Comparison of ENCODE assay signal across 9 mouse cellular contexts in the genomic region with DNA sequence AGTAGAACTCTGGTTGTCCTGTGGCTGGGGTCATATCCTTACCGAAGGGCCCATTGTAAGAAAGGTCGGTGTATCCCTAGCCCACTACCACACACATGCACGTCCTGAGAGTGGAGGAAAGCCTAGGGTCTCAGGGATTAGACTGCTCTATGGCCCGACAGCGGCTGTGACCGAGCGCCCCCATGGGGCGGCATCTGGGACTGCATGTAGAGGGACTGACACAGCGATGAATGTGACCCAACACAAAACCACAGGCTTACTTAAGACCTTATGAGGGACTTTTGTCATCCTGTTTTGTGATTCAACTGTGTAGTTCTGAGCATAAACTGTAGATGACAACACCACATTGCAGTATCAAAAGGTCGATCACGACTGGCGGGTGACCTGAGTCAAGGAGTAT. TPM values are rescaled to one million over a fixed set of nuclear protein-coding genes. Genes with fewer than 3 reads are reported as not detected.
DNase-seq lines count a peak whose midpoint lies in the region; ATAC-seq lines count a peak whose summit lies in the region.
"Had no signal": no experiment of that assay in that cellular context is flagged by ENCODE, and none has a peak within 500 bp of the region (broad histone marks: within the 10 kb centered on the region; RNA-seq: fewer than 3 reads in every experiment).

No protein-coding gene starts in this region.

- peak; percentile 35; the same call in 1 of the 2 replicates for ATAC-seq in embryonic facial prominence, embryonic 15.5 days (ENCODE audit: insufficient number of reproducible peaks, low FRiP score, low TSS enrichment, low read depth)

- no peaks in the 10 kb centered on the region for H3K9me3 ChIP-seq in embryonic facial prominence, embryonic 15.5 days (replicated peaks)
- H3K9me3 ChIP-seq: limb, embryonic 15.5 days had no signal

- peak; percentile 71 for DNase-seq in ES-CJ7 (ENCODE audit: low read depth, low spot score)
- peak; percentile 68 to 72 for DNase-seq in adrenal gland, postnatal 4 days (ENCODE audit: low spot score in 2 of 2)
- DNase-seq in heart, postnatal 10 days: peak; percentile 82 to 87
- DNase-seq in layer of hippocampus, adult 18-20 months (ENCODE audit: low spot score in 2 of 2): peak; percentile 16 to 71
- DNase-seq in lung, postnatal 10 days: peak; percentile 84
- peak; percentile 80 for DNase-seq in right cerebral cortex, postnatal 14 days
- DNase-seq in yolk sac, embryonic 10.5 days (ENCODE audit: low spot score): peak; percentile 70

- H3K4me2 ChIP-seq in embryonic facial prominence, embryonic 15.5 days (replicated peaks): no peak overlapping the region
- H3K4me2 ChIP-seq: limb, embryonic 15.5 days had no signal

- H3K9ac ChIP-seq in embryonic facial prominence, embryonic 15.5 days: no peak overlapping the region
- H3K9ac ChIP-seq: limb, embryonic 15.5 days had no signal

- WGBS in embryonic facial prominence, embryonic 15.5 days: 8% methylated on average over 12 of the region's 12 CpGs

- no peak overlapping the region for H3K27ac ChIP-seq in embryonic facial prominence, embryonic 15.5 days (replicated peaks)
- H3K27ac ChIP-seq: limb, embryonic 15.5 days had no signal

- intact Hi-C loops in heart, postnatal 10 days (cut with DNase I): loop anchor here (5.0 to 10.0 kb wide), 3 partner anchors 88 to 333 kb away; no protein-coding TSS in a partner anchor

- no peaks in the 10 kb centered on the region for H3K36me3 ChIP-seq in embryonic facial prominence, embryonic 15.5 days
- H3K36me3 ChIP-seq: limb, embryonic 15.5 days had no signal

- H3K27me3 ChIP-seq in embryonic facial prominence, embryonic 15.5 days: no peaks in the 10 kb centered on the region
- H3K27me3 ChIP-seq: limb, embryonic 15.5 days had no signal

- no peaks in the 10 kb centered on the region for H3K4me1 ChIP-seq in embryonic facial prominence, embryonic 15.5 days

- H3K4me3 ChIP-seq in embryonic facial prominence, embryonic 15.5 days (replicated peaks): no peak overlapping the region
- H3K4me3 ChIP-seq: limb, embryonic 15.5 days had no signal

RNA-seq across cellular contexts. Expression of a gene that starts 42.5 kb away (rescaled TPM):
- 100 to 1,000 TPM; 127 to 129 TPM for total RNA-seq in adrenal gland, postnatal 4 days (2021)
- polyA plus RNA-seq in embryonic facial prominence, embryonic 15.5 days (2015; fragmentation: Nextera tagmentation; extraction: Ambion mirVana): 106 and 114 TPM in 2 replicates
- total RNA-seq in heart, postnatal 10 days (2021): 100 to 1,000 TPM; 107 to 116 TPM
- total RNA-seq in layer of hippocampus, adult 18-20 months (2021): 10 to 100 TPM; 72.9 to 74.4 TPM

RNA-seq across cellular contexts. Expression of a gene that starts 50.2 kb away (rescaled TPM):
- 10 to 100 TPM in 1 of 2 experiments, 1 to 10 TPM in 1; 8.0 to 10.4 TPM for total RNA-seq in adrenal gland, postnatal 4 days (2021)
- 16.6 and 17.9 TPM in 2 replicates for polyA plus RNA-seq in embryonic facial prominence, embryonic 15.5 days (2015; fragmentation: Nextera tagmentation; extraction: Ambion mirVana)
- total RNA-seq in heart, postnatal 10 days (2021): 1 to 10 TPM; 4.4 to 7.0 TPM
- 1 to 10 TPM; 8.4 to 8.6 TPM for total RNA-seq in layer of hippocampus, adult 18-20 months (2021)

RNA-seq across cellular contexts. Expression of a gene that starts 57.7 kb away (rescaled TPM):
- 1 to 10 TPM; 1.8 to 2.3 TPM for total RNA-seq in adrenal gland, postnatal 4 days (2021)
- polyA plus RNA-seq in embryonic facial prominence, embryonic 15.5 days (2015; fragmentation: Nextera tagmentation; extraction: Ambion mirVana): 5.2 and 5.8 TPM in 2 replicates
- total RNA-seq in heart, postnatal 10 days (2021): 1 to 10 TPM; 5.3 to 5.6 TPM
- 1 to 10 TPM; 1.6 to 1.7 TPM for total RNA-seq in layer of hippocampus, adult 18-20 months (2021)
